Mouse (Mus musculus): ENCODE results near the gene Ell2.
"Not testable (repeated sequence)": the region's sequence is repeated elsewhere in the genome, so short reads cannot be mapped to it uniquely, and the experiment has no call there.

The Ell2 gene

GRCm38 (mm10) chr13:75706457-75706856 lies at the start of gene Ell2:
Ell2 (plus strand) TSS chr13:75706757.
- DNase-seq, result no peak

GRCm38 (mm10) chr13:75685438-75685837 lies 21.1 kb upstream of the Ell2 start:
- DNase-seq, result no peak

GRCm38 (mm10) chr13:75686995-75687394 lies 19.6 kb upstream of the Ell2 start:
- DNase-seq, result no peak

- no peak for DNase-seq
Observed at GRCm38 (mm10) chr13:75691625-75692024, 14.9 kb upstream of the Ell2 start.

- DNase-seq, result no peak
Observed at GRCm38 (mm10) chr13:75693081-75693480, 13.5 kb upstream of the Ell2 start.

GRCm38 (mm10) chr13:75702814-75703213 lies 3.7 kb upstream of the Ell2 start:
- DNase-seq, result no peak

GRCm38 (mm10) chr13:75706882-75707816 lies 592 bp downstream of the Ell2 start:
- DNase-seq, result peak; percentile 57 to 69

- DNase-seq, result peak; percentile 20
Observed at GRCm38 (mm10) chr13:75707821-75708636, 1.5 kb downstream of the Ell2 start.

GRCm38 (mm10) chr13:75708637-75709002 lies 2.1 kb downstream of the Ell2 start:
- DNase-seq, result no peak

- DNase-seq, result no peak
Observed at GRCm38 (mm10) chr13:75709026-75709778, 2.6 kb downstream of the Ell2 start.

GRCm38 (mm10) chr13:75710152-75710551 lies 3.6 kb downstream of the Ell2 start:
- DNase-seq, result no peak

GRCm38 (mm10) chr13:75711517-75711916 lies 5.0 kb downstream of the Ell2 start:
- not testable (repeated sequence) for DNase-seq

- DNase-seq, result not testable (repeated sequence)
Observed at GRCm38 (mm10) chr13:75712544-75712943, 6.0 kb downstream of the Ell2 start.

GRCm38 (mm10) chr13:75714407-75714806 lies 7.8 kb downstream of the Ell2 start:
- no peak for DNase-seq

- no peak for DNase-seq
Observed at GRCm38 (mm10) chr13:75717638-75718302, 11.2 kb downstream of the Ell2 start.

GRCm38 (mm10) chr13:75718376-75718775 lies 11.8 kb downstream of the Ell2 start:
- no peak for DNase-seq

- no peak for DNase-seq
Observed at GRCm38 (mm10) chr13:75719645-75720044, 13.1 kb downstream of the Ell2 start.

GRCm38 (mm10) chr13:75726569-75727373 lies 20.2 kb downstream of the Ell2 start:
- no peak for DNase-seq

GRCm38 (mm10) chr13:75727932-75728331 lies 21.4 kb downstream of the Ell2 start:
- DNase-seq, result no peak

GRCm38 (mm10) chr13:75729834-75730233 lies 23.3 kb downstream of the Ell2 start:
- no peak for DNase-seq

- DNase-seq, result no peak
Observed at GRCm38 (mm10) chr13:75730717-75731116, 24.2 kb downstream of the Ell2 start.

Measured in cerebellum, postnatal 36 days (tissue).